Mouse (Mus musculus): Measurements from ENCODE around the gene Arid1b.

DNA sequence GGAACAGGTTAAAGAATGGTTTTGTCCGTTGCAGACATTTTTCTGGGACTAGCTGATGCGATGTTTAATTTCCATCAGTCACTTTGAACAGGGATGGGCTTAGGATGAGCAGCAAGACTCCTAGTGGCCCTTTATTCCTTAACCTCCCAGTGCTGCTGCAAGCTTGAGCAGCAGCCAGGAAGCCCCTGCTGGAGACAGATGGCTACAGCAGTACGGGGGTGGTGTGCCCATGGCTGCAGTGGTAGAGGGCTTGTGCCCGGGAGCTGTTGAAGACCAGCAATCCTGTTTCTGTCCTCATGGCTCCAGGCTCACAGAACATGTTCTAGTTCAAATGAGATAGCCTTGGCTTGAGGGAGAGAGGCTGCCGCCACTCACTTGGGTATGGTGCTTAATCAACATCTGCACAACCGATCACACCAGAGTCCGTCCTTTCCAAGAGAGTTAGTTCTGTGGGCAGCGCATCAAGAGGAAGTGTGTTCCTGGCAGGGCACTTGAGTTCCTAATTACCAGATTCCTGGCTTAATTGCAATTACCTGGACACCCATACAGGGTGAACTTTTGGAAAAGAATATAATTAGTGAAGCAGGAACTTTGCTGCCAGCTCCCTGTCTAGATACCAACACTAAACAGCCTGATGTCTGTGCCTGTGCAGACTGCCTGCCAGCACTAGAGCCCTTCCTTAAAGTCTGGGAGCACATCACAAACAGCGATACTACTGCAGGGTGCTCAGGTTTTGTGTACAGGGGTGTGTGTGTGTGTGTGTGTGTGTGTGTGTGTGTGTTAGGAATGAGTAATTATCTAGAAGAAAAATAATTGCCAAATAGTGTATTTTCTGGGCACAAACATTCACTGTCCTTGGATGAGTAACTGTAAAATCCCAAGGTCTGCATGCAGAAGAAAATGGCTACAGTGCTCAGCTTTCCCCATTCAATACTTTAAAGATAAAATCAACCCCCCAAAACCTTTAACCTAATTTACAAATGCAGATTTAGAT is 224.0 kb downstream of the Arid1b start:
- TF ChIP-seq CTCF (conservative IDR thresholded peaks at IDR 0.05; ENCODE audit: low read length) (peak; percentile 23; the same call in 1 of the 2 replicates), POU5F1 (IDR thresholded peaks at IDR 0.05; ENCODE audit: borderline replicate concordance, low read length) (no peak)

Measured in E14TG2a.4 (cell line).